Mouse (Mus musculus) monocyte, adult 5-6 weeks (primary cell): ENCODE data around the gene Usp22. TPM values are rescaled to one million over a fixed set of nuclear protein-coding genes. Genes with fewer than 3 reads are reported as not detected.

Experiments used
- ATAC-seq: fragments of 153-309, 156-312 bp; replicated peaks from 2 replicates; pipeline ENCODE4 v1.8.0; 2017; ENCODE audit warnings: mild to moderate bottlenecking; ENCODE audit not compliant: low TSS enrichment, insufficient number of reproducible peaks, severe bottlenecking, poor library complexity, low FRiP score
- total RNA-seq: library from RNA; stranded (forward); fragments of 200-1000, 200-491, 200-594 nt; gene quantifications from 3 replicates; pipeline ENCODE4 v1.2.3, GENCODE M21; 2017

Usp22 gene
- total RNA-seq, 1 experiment from 2014 or later, result 40.7 TPM

- no peak for ATAC-seq
These were observed 54.8 kb downstream of the Usp22 start for GRCm38 (mm10) chr11:61119996-61120583.

DNA sequence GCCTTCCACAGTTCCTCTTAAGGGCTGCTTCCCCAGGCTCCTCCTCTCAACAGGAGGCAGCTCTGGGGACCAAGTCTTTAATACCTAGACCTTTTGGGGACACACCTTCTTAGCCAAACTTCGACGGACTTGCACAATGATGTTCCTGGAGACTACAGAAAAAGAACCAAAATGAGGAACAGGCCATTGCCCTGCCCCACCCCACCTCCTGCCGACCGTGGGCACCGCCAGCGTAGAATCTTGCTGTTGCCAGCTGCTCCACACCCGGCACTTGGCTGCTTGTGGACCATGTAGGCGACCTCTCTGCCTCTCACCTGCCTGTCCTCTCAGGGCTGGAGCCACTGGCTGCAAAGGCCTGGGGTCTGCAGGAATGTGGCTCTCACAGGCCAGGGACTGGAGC, 58.6 kb downstream of the Usp22 start:
- peak; percentile 66 for ATAC-seq

- ATAC-seq, result 0 out of 2 replicates have a peak, but pooled peaks have one; percentile 27
These were observed 62.4 kb downstream of the Usp22 start for GRCm38 (mm10) chr11:61112323-61112995.

GRCm38 (mm10) chr11:61111472-61111871, 63.4 kb downstream of the Usp22 start:
- ATAC-seq, result no peak

- ATAC-seq, result no peak
These were observed 63.9 kb downstream of the Usp22 start for GRCm38 (mm10) chr11:61110928-61111327.

- ATAC-seq, result no peak
These were observed 64.7 kb downstream of the Usp22 start for GRCm38 (mm10) chr11:61110113-61110512.

DNA sequence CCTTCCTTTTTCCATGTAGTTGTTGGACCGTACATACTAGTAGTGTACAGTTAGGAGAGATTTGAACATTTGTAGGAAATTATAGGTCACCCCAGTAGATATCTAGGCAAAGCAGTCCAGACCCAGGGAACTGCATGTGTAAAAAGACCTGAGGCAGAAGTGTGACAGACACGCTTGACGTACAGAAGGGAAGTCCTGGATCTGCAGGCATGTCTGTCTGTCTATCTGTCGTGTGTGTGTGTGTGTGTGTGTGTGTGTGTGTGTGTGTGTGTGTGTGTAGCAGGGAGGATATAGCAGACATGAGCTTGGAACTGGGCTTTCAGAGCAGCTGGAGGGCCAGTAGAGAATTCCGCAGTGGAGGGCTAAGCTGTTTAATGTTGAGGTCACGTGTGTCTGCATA, 65.1 kb downstream of the Usp22 start:
- ATAC-seq, result no peak

- ATAC-seq, result peak; percentile 67
These were observed 65.9 kb downstream of the Usp22 start for GRCm38 (mm10) chr11:61108911-61109361.

DNA sequence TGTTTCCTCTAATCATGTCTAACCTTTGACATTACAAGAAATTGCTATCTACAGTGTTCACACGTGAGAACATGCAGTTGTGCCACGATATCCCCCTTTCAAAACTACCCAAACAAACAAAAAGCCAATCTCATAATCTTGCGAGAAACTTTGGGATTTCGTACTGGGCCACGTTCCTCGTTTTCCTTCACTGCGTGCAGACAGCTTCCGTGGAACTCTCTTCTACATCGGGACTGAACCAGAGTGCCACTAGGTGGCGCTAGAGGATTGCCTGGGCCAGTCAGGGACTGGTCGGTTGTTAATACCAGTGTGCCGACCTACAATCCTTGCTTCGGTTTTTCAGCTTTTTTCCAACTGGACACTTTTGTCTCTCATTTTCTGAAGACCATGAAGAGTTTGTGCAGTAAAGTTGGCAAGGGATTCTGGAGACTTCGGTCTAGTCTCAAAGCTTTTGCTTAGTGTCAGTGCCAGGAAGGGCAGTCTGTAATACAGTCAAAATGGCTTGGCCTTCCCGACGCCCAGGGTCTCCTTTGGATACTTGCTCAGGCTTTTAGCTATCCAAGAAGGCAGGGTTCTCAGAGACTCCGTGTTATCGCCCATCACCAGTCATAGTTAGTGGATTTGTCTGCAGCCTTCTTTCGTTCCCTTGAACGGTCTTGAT, 70.5 kb downstream of the Usp22 start:
- peak; percentile 82 for ATAC-seq

- ATAC-seq, result no peak
These were observed 72.2 kb downstream of the Usp22 start for GRCm38 (mm10) chr11:61102397-61103339.

Other genes with a start within 250 kb of the Usp22 start
- gene Map2k3, start 243.0 kb downstream of the Usp22 start, total RNA-seq, result 22.4 to 28.9 TPM (median 27.8 TPM) in 3 replicates
- not detected in 3 replicates for gene Kcnj12, start 152.5 kb downstream of the Usp22 start, total RNA-seq
- gene Tnfrsf13b, start 48.3 kb downstream of the Usp22 start, total RNA-seq, result 39.9 to 75.6 TPM (median 53.5 TPM) in 3 replicates
- gene Aldh3a1, start 32.5 kb upstream of the Usp22 start, total RNA-seq, result not detected in 3 replicates
- 54.7 to 73.1 TPM (median 66.9 TPM) in 3 replicates for gene Aldh3a2, start 92.4 kb upstream of the Usp22 start, total RNA-seq
- not detected in 3 replicates for gene Slc47a2, start 167.8 kb upstream of the Usp22 start, total RNA-seq
- not detected in 3 replicates for gene Slc47a1, start 203.3 kb upstream of the Usp22 start, total RNA-seq